Mouse (Mus musculus) embryo, embryonic 10.5 days (tissue): ENCODE data around the gene Mtus2.
"Not testable (repeated sequence)": the region's sequence is repeated elsewhere in the genome, so short reads cannot be mapped to it uniquely, and the experiment has no call there.

Experiments used
- DNase-seq: peaks from one replicate; pipeline ENCODE4 v3.0.0-alpha.2; 2015; ENCODE audit warnings: low spot score

Mtus2 gene

GRCm38 (mm10) chr5:148130691-148131457 lies 173.8 kb downstream of the Mtus2 start:
- DNase-seq = no peak

GRCm38 (mm10) chr5:148131458-148132131 lies 174.5 kb downstream of the Mtus2 start:
- DNase-seq = no peak

- DNase-seq = no peak
Observed at GRCm38 (mm10) chr5:148133448-148134060, 176.4 kb downstream of the Mtus2 start.

- DNase-seq = no peak
Observed at GRCm38 (mm10) chr5:148141662-148142061, 184.5 kb downstream of the Mtus2 start.

- DNase-seq = no peak
Observed at GRCm38 (mm10) chr5:148146200-148146823, 189.2 kb downstream of the Mtus2 start.

- no peak for DNase-seq
Observed at GRCm38 (mm10) chr5:148151894-148152599, 194.9 kb downstream of the Mtus2 start.

GRCm38 (mm10) chr5:148152600-148153402 lies 195.7 kb downstream of the Mtus2 start:
- DNase-seq = peak; percentile 46

- no peak for DNase-seq
Observed at GRCm38 (mm10) chr5:148153403-148153713, 196.2 kb downstream of the Mtus2 start.

GRCm38 (mm10) chr5:148154727-148155126 lies 197.6 kb downstream of the Mtus2 start:
- DNase-seq = no peak

GRCm38 (mm10) chr5:148159328-148159727 lies 202.2 kb downstream of the Mtus2 start:
- peak; percentile 35 for DNase-seq

- DNase-seq = no peak
Observed at GRCm38 (mm10) chr5:148160529-148161154, 203.5 kb downstream of the Mtus2 start.

GRCm38 (mm10) chr5:148165111-148165510 lies 208.0 kb downstream of the Mtus2 start:
- no peak for DNase-seq

GRCm38 (mm10) chr5:148175091-148175490 lies 218.0 kb downstream of the Mtus2 start:
- DNase-seq = peak; percentile 67

- peak; percentile 7 for DNase-seq
Observed at GRCm38 (mm10) chr5:148175742-148176426, 218.8 kb downstream of the Mtus2 start.

- DNase-seq = not testable (repeated sequence)
Observed at GRCm38 (mm10) chr5:148176539-148176938, 219.4 kb downstream of the Mtus2 start.

- no peak for DNase-seq
Observed at GRCm38 (mm10) chr5:148179231-148179630, 222.1 kb downstream of the Mtus2 start.

- peak; percentile 50 for DNase-seq
Observed at GRCm38 (mm10) chr5:148180590-148181307, 223.6 kb downstream of the Mtus2 start.

GRCm38 (mm10) chr5:148181308-148181630 lies 224.1 kb downstream of the Mtus2 start:
- DNase-seq = no peak

GRCm38 (mm10) chr5:148181901-148182300 lies 224.8 kb downstream of the Mtus2 start:
- DNase-seq = no peak

GRCm38 (mm10) chr5:148185898-148186297 lies 228.8 kb downstream of the Mtus2 start:
- no peak for DNase-seq
